Mouse (Mus musculus) midbrain, embryonic 10.5 days (tissue): ENCODE measurements at regions not wholly inside any gene's neighbourhood (a gene's known extent, or its start where the extent isn't known, plus 50 kb on each side); places are given as distances from the start of the nearest gene placed in this dataset.
"Not testable (repeated sequence)": the region's sequence is repeated elsewhere in the genome, so short reads cannot be mapped to it uniquely, and the experiment has no call there.

Experiments used
- DNase-seq: peaks from one replicate; pipeline ENCODE4 v3.0.0-alpha.2; 2017; ENCODE audit warnings: low spot score
- H3K27ac ChIP-seq: fragments of 300-500 bp; sonication (generic); replicated peaks from 2 replicates; pipeline ENCODE4 v1.5.1; 2016; ENCODE audit warnings: mild to moderate bottlenecking
- H3K27me3 ChIP-seq: fragments of 300-500 bp; sonication (generic); 2 replicates; pipeline ENCODE4 v1.6.1; 2016; ENCODE audit warnings: low read depth, mild to moderate bottlenecking; ENCODE audit not compliant: poor library complexity, severe bottlenecking
- H3K36me3 ChIP-seq: fragments of 300-500 bp; sonication (generic); 2 replicates; pipeline ENCODE4 v1.6.1; 2016; ENCODE audit warnings: mild to moderate bottlenecking, moderate library complexity
- H3K4me1 ChIP-seq: fragments of 300-500 bp; sonication (generic); 2 replicates; pipeline ENCODE4 v1.6.1; 2016
- H3K4me3 ChIP-seq: fragments of 300-500 bp; sonication (generic); 2 replicates; pipeline ENCODE4 v1.5.1; 2016; ENCODE audit warnings: mild to moderate bottlenecking, moderate library complexity
- H3K9me3 ChIP-seq: fragments of 300-500 bp; sonication (generic); replicated peaks from 2 replicates; pipeline ENCODE4 v1.6.1; 2016; ENCODE audit warnings: mild to moderate bottlenecking
- WGBS: fragments of 180-500 bp; shearing (Covaris S2); methylation state at CpG from one replicate; pipeline ENCODE4 v1.1.7; 2016; 5-methylcytosine and 5-hydroxymethylcytosine counted together

GRCm38 (mm10) chr12:65325347-65325746 lies 100.0 kb downstream of the Wdr20rt start:
- no peaks in the 10 kb centered on the region for H3K27me3 ChIP-seq
- no peak overlapping the region for H3K4me3 ChIP-seq
- no peaks in the 10 kb centered on the region for H3K36me3 ChIP-seq
- no peak overlapping the region for H3K27ac ChIP-seq
- H3K4me1 ChIP-seq = no peaks in the 10 kb centered on the region
- no peaks in the 10 kb centered on the region for H3K9me3 ChIP-seq
- WGBS = 73% methylated on average over 1 of the region's 1 CpGs
- no peak for DNase-seq

DNA sequence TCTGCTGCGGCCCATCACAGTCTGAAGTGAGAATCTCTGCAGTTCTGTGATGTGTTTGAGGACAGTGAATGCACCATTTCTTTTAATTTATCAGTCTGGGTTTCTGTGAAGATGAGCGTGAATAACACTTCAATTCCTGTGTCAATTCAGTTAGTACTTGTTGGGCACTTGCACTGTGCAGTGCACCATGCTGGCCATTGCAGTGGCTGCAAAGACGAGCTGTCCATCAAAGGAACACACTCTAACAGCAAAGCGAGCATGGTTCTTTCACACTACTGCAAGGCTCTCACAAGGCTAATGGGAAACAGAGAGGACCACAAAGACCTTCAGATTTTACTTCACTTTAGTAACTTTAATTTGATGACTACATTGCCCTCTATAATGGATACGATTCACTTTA lies 103.2 kb downstream of the Wdr20rt start:
- no peaks in the 10 kb centered on the region for H3K36me3 ChIP-seq
- no peaks in the 10 kb centered on the region for H3K4me1 ChIP-seq
- no peaks in the 10 kb centered on the region for H3K27me3 ChIP-seq
- 84% methylated on average over 5 of the region's 5 CpGs for WGBS
- no peak overlapping the region for H3K4me3 ChIP-seq
- no peak for DNase-seq
- no peak overlapping the region for H3K27ac ChIP-seq
- H3K9me3 ChIP-seq = no peaks in the 10 kb centered on the region

DNA sequence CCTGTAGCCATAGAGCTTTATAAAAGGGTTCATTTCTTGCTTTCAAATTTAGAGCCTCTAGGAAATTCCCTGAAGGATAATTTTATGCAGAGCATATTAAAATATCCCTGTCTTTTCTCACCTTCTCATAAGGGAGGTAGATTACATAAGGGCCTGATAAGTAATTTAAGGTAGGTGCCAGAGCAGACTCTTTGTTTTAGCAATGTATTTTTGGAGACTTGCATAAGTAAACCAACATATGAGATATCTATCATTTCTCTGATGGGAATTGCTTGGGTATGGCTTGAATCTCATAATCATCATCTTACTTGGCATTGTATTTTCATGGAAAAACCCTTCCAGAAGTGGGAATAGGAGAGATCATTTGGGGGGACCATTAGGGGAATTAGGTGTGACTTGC lies 104.4 kb downstream of the Wdr20rt start:
- Histone ChIP-seq H3K9me3 (no peaks in the 10 kb centered on the region), H3K27ac (no peak overlapping the region), H3K27me3 (no peaks in the 10 kb centered on the region), H3K4me3 (no peak overlapping the region), H3K4me1 (no peaks in the 10 kb centered on the region), H3K36me3 (no peaks in the 10 kb centered on the region)
- DNase-seq = no peak

GRCm38 (mm10) chr12:65340009-65340408 lies 114.7 kb downstream of the Wdr20rt start:
- H3K4me3 ChIP-seq = no peak overlapping the region
- 72% methylated on average over 2 of the region's 2 CpGs for WGBS
- no peak overlapping the region for H3K27ac ChIP-seq
- H3K4me1 ChIP-seq = no peaks in the 10 kb centered on the region
- no peaks in the 10 kb centered on the region for H3K36me3 ChIP-seq
- no peak for DNase-seq
- no peaks in the 10 kb centered on the region for H3K9me3 ChIP-seq
- H3K27me3 ChIP-seq = no peaks in the 10 kb centered on the region

DNA sequence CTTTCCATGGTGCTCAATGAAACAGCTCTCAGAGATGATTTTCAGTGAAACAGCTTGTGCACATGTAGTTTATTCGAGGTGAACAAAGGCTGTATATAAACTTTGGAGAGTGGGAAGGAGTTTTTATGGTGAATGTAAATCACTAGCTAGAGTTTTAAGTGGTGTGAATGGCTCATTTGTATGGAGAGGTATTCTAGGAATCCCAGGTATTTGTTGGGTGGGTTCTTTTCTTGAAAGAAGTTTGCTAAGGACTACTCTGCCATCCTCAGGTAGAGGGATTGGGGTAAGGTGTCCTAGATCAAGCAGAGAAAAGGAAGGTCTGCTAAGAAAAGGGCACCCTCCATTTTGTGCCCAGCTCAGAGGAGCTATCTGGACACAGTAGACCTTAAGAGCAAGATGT lies 121.9 kb downstream of the Wdr20rt start:
- H3K27me3 ChIP-seq = no peaks in the 10 kb centered on the region
- WGBS = 63% methylated on average over 1 of the region's 1 CpGs
- no peaks in the 10 kb centered on the region for H3K4me1 ChIP-seq
- DNase-seq = no peak
- no peaks in the 10 kb centered on the region for H3K36me3 ChIP-seq
- no peaks in the 10 kb centered on the region for H3K9me3 ChIP-seq
- H3K4me3 ChIP-seq = no peak overlapping the region
- no peak overlapping the region for H3K27ac ChIP-seq

GRCm38 (mm10) chr12:65349535-65349934 lies 124.2 kb downstream of the Wdr20rt start:
- 89% methylated on average over 4 of the region's 4 CpGs for WGBS
- no peak overlapping the region for H3K27ac ChIP-seq
- no peaks in the 10 kb centered on the region for H3K27me3 ChIP-seq
- no peaks in the 10 kb centered on the region for H3K4me1 ChIP-seq
- DNase-seq = no peak
- no peaks in the 10 kb centered on the region for H3K9me3 ChIP-seq
- H3K4me3 ChIP-seq = no peak overlapping the region
- H3K36me3 ChIP-seq = no peaks in the 10 kb centered on the region

- no peak for DNase-seq
- Histone ChIP-seq H3K27me3 (no peaks in the 10 kb centered on the region), H3K27ac (no peak overlapping the region), H3K9me3 (no peaks in the 10 kb centered on the region), H3K4me1 (no peaks in the 10 kb centered on the region), H3K4me3 (no peak overlapping the region), H3K36me3 (no peaks in the 10 kb centered on the region)
- 67% methylated on average over 4 of the region's 4 CpGs for WGBS
Measured at GRCm38 (mm10) chr12:65364179-65364578, 138.9 kb downstream of the Wdr20rt start.

DNA sequence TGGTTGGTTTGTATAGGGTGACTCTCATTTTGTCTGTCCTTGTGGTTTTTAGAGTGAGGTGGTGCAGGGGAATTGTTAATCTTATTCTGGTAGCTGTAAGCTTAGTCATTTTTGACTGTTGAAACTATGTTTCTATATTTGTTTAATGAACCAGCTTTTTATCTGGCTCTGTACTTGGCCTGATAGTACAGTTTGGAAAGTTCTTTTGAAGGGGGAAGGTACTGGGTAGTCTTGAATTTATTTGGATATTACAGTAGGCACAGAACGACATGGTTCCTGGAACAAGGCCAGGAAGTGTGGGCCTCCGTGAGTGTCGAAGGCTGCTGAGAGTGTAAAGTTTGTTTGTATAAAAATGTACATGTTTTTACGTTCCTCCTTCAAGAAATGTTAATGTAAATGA lies 142.0 kb downstream of the Wdr20rt start:
- no peaks in the 10 kb centered on the region for H3K9me3 ChIP-seq
- DNase-seq = no peak
- no peaks in the 10 kb centered on the region for H3K27me3 ChIP-seq
- 89% methylated on average over 4 of the region's 4 CpGs for WGBS
- H3K27ac ChIP-seq = no peak overlapping the region
- no peaks in the 10 kb centered on the region for H3K36me3 ChIP-seq
- no peak overlapping the region for H3K4me3 ChIP-seq
- no peaks in the 10 kb centered on the region; the same call in 1 of the 2 replicates for H3K4me1 ChIP-seq

DNA sequence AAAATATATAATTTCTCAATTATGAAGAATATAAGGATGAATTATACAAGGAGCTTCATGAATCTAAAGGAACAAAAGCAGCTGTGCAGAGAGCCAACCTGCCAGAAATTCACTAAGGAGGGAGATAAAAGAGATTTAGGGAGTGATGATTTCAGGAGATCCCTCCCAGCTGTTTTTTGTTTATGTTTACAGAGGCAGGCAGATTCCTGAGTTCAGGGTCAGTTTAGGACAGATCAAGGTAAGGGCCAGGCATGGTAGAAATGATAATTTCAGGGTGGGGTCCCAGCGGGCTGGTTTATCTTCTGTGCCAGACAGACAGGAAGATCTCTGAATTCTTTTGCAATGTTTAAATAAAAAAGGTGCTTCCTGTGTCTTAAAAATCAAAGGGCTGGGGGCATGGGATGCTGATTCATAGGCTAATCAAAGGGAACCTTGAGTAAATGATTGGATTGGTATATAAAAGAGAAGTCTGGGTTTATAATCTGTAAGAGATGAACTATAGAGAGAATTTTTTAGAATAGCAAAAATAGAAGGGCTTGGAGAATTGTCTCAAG lies 142.6 kb downstream of the Wdr20rt start:
- Histone ChIP-seq H3K36me3 (no peaks in the 10 kb centered on the region), H3K9me3 (no peaks in the 10 kb centered on the region), H3K4me1 (no peaks in the 10 kb centered on the region; the same call in 1 of the 2 replicates), H3K4me3 (no peak overlapping the region), H3K27me3 (no peaks in the 10 kb centered on the region), H3K27ac (no peak overlapping the region)
- no peak for DNase-seq
- WGBS = 75% methylated on average over 1 of the region's 1 CpGs

DNA sequence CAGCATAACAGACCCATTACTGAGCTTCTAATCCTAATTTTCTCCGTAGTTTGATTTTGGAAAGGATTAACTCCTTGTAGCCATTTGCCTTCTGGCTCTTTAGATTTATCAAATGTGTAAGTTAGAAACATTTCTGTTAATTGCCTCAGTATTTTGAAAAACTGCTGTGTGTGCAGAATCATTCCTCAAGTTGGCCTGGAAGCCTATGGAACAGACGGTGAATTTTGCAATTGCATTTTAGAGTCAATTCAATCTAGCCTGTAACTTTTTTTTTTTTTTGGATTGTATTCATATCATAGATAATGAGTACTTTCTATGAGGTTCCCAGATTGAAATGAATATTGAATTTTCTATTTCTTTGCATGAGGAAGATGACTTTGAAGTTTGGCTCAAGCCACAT lies 146.3 kb downstream of the Wdr20rt start:
- no peaks in the 10 kb centered on the region for H3K36me3 ChIP-seq
- no peak overlapping the region for H3K4me3 ChIP-seq
- no peaks in the 10 kb centered on the region for H3K9me3 ChIP-seq
- WGBS = 96% methylated on average over 2 of the region's 2 CpGs
- H3K27me3 ChIP-seq = no peaks in the 10 kb centered on the region
- no peak overlapping the region for H3K27ac ChIP-seq
- DNase-seq = no peak
- no peaks in the 10 kb centered on the region; the same call in 1 of the 2 replicates for H3K4me1 ChIP-seq

GRCm38 (mm10) chr12:65379321-65379720 lies 154.0 kb downstream of the Wdr20rt start:
- Histone ChIP-seq H3K9me3 (0 out of 2 replicates have a peak, but pooled peaks cover 5% of the 10 kb centered on the region), H3K4me1 (peaks cover 8% of the 10 kb centered on the region), H3K27ac (no peak overlapping the region), H3K36me3 (no peaks in the 10 kb centered on the region), H3K4me3 (no peak overlapping the region), H3K27me3 (no peaks in the 10 kb centered on the region)
- WGBS = 83% methylated on average over 1 of the region's 1 CpGs
- DNase-seq = no peak

- H3K27ac ChIP-seq = peak overlapping the region; percentile 71
- no peak overlapping the region for H3K4me3 ChIP-seq
- H3K9me3 ChIP-seq = 0 out of 2 replicates have a peak, but pooled peaks cover 8% of the 10 kb centered on the region
- DNase-seq = peak; percentile 28
- peaks cover 8% of the 10 kb centered on the region for H3K4me1 ChIP-seq
- no peaks in the 10 kb centered on the region for H3K36me3 ChIP-seq
- WGBS = 34% methylated on average over 5 of the region's 5 CpGs
- no peaks in the 10 kb centered on the region for H3K27me3 ChIP-seq
Measured at GRCm38 (mm10) chr12:65382118-65382791, 156.9 kb downstream of the Wdr20rt start.

DNA sequence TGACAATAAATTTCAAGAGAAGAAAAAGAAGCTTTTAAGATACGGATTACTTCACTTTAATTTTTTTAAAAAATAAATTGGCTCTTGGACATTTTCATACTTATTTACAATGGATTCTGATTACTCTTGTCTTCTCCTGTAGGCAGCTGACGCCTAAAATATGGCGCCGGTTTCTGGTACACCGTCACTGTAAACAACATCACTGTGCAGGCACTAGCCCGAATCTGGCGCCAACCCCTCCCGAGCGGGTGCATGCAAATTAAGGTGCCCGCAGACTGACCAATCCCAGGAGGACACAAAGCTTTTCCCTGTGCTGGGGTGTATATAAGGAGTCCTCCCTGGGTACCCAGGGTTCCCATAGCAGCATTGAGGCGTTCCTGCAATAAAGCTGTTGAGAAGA lies 157.5 kb downstream of the Wdr20rt start:
- not testable (repeated sequence) for H3K9me3 ChIP-seq, DNase-seq, H3K27ac ChIP-seq, H3K4me3 ChIP-seq, H3K4me1 ChIP-seq, H3K36me3 ChIP-seq, H3K27me3 ChIP-seq
- 92% methylated on average over 11 of the region's 11 CpGs for WGBS
